Mouse (Mus musculus) C2C12 (cell line): ENCODE data around the gene Zfp42. TPM values are rescaled to one million over a fixed set of nuclear protein-coding genes. Genes with fewer than 3 reads are reported as not detected.

Experiments
- H3K27me3 ChIP-seq: one replicate; pipeline ENCODE4 v1.6.1; 2011; ENCODE audit not compliant: control insufficient read depth, insufficient read depth, insufficient read length
- H3K36me3 ChIP-seq: one replicate; pipeline ENCODE4 v1.6.1; 2011; ENCODE audit not compliant: control insufficient read depth, insufficient read depth
- H3K4me3 ChIP-seq: one replicate; pipeline ENCODE4 v1.5.1; 2011; ENCODE audit warnings: mild to moderate bottlenecking, control low read depth; ENCODE audit not compliant: poor library complexity, insufficient read depth, severe bottlenecking
- H3K79me2 ChIP-seq: one replicate; pipeline ENCODE4 v1.6.1; 2011; ENCODE audit not compliant: control insufficient read depth, insufficient read depth
- H3K79me3 ChIP-seq: one replicate; pipeline ENCODE4 v1.6.1; 2011; ENCODE audit warnings: low read depth, control low read depth
- H3ac ChIP-seq: one replicate; pipeline ENCODE3; 2011; ENCODE audit warnings: low read depth; ENCODE audit not compliant: control insufficient read depth, insufficient read length
- CEBPB ChIP-seq: IDR thresholded peaks from one replicate; pipeline ENCODE4 v1.6.1; 2011; ENCODE audit warnings: low read depth, mild to moderate bottlenecking, control low read depth, moderate library complexity
- CTCF ChIP-seq: IDR thresholded peaks from one replicate; pipeline ENCODE4 v1.5.1; 2011; ENCODE audit not compliant: control insufficient read depth, insufficient read depth, insufficient read length
- FOSL1 ChIP-seq: IDR thresholded peaks from one replicate; pipeline ENCODE4 v1.8.0; 2011; ENCODE audit warnings: mild to moderate bottlenecking, low read length; ENCODE audit not compliant: poor library complexity, insufficient read depth, severe bottlenecking
- MAX ChIP-seq: IDR thresholded peaks from one replicate; pipeline ENCODE4 v1.6.1; 2011; ENCODE audit warnings: mild to moderate bottlenecking, control low read depth
- MYOD1 ChIP-seq: IDR thresholded peaks from one replicate; pipeline ENCODE4 v1.6.1; 2011; ENCODE audit warnings: low read depth; ENCODE audit not compliant: control insufficient read depth, insufficient read length
- MYOG ChIP-seq: IDR thresholded peaks from one replicate; pipeline ENCODE4 v1.6.1; 2011; ENCODE audit not compliant: control insufficient read depth, insufficient read length; ENCODE audit errors: extremely low read depth
- USF1 ChIP-seq: IDR thresholded peaks from one replicate; pipeline ENCODE4 v1.6.1; 2011; ENCODE audit warnings: low read depth, mild to moderate bottlenecking, control low read depth, moderate library complexity
- polyA plus RNA-seq: library from polyadenylated mRNA; unstranded; fragments of >200 nt; fragmentation: generic; extraction: Trizol; gene quantifications from one replicate; pipeline ENCODE4 v1.2.1, GENCODE M21; 2012; ENCODE audit warnings: missing spikeins

Zfp42 gene
- polyA plus RNA-seq, 1 experiment, result not detected

- no peaks in the 10 kb centered on the region for H3K79me2 ChIP-seq
- H3K27me3 ChIP-seq, result no peaks in the 10 kb centered on the region
- TF ChIP-seq MYOG (no peak), CTCF (no peak)
- no peak overlapping the region for H3K4me3 ChIP-seq
- no peaks in the 10 kb centered on the region for H3K36me3 ChIP-seq
- no peak overlapping the region for H3ac ChIP-seq
- no peaks in the 10 kb centered on the region for H3K79me3 ChIP-seq
Observed at GRCm38 (mm10) chr8:43329913-43330705, 23.3 kb upstream of the Zfp42 start.

- Histone ChIP-seq H3K36me3 (no peaks in the 10 kb centered on the region), H3K27me3 (no peaks in the 10 kb centered on the region)
Observed at GRCm38 (mm10) chr8:43328666-43329065, 21.9 kb upstream of the Zfp42 start.

GRCm38 (mm10) chr8:43320771-43321170 lies 14.0 kb upstream of the Zfp42 start:
- H3K36me3 ChIP-seq, result no peaks in the 10 kb centered on the region
- H3K79me3 ChIP-seq, result no peaks in the 10 kb centered on the region
- TF ChIP-seq CTCF, result no peak
- no peak for TF ChIP-seq MAX
- TF ChIP-seq MYOD1, result no peak
- no peak for TF ChIP-seq FOSL1
- no peak for TF ChIP-seq MYOG
- TF ChIP-seq CEBPB, result no peak
- TF ChIP-seq USF1, result no peak
- H3K79me2 ChIP-seq, result no peaks in the 10 kb centered on the region
- no peak overlapping the region for H3ac ChIP-seq
- H3K27me3 ChIP-seq, result no peaks in the 10 kb centered on the region
- no peak overlapping the region for H3K4me3 ChIP-seq

More at GRCm38 (mm10) chr8:43328666-43329065, 21.9 kb upstream of the Zfp42 start:
- H3K79me2 ChIP-seq, result no peaks in the 10 kb centered on the region
- no peak overlapping the region for H3K4me3 ChIP-seq
- no peaks in the 10 kb centered on the region for H3K79me3 ChIP-seq
- no peak overlapping the region for H3ac ChIP-seq
- TF ChIP-seq CTCF, result no peak

- no peak for TF ChIP-seq CTCF
- no peak for TF ChIP-seq MYOG
- no peak for TF ChIP-seq CEBPB
- TF ChIP-seq USF1, result no peak
- no peak for TF ChIP-seq FOSL1
- TF ChIP-seq MAX, result no peak
- no peak for TF ChIP-seq MYOD1
Observed at GRCm38 (mm10) chr8:43308213-43308612, 1.4 kb upstream of the Zfp42 start.

GRCm38 (mm10) chr8:43305676-43306075 lies 1.1 kb downstream of the Zfp42 start:
- TF ChIP-seq CTCF (no peak), MYOG (no peak), USF1 (no peak), CEBPB (no peak)
- H3K4me3 ChIP-seq, result no peak overlapping the region

More at GRCm38 (mm10) chr8:43308213-43308612, 1.4 kb upstream of the Zfp42 start:
- H3K79me3 ChIP-seq, result no peaks in the 10 kb centered on the region
- no peak overlapping the region for H3K4me3 ChIP-seq
- no peaks in the 10 kb centered on the region for H3K79me2 ChIP-seq
- no peak overlapping the region for H3ac ChIP-seq
- no peaks in the 10 kb centered on the region for H3K27me3 ChIP-seq
- no peaks in the 10 kb centered on the region for H3K36me3 ChIP-seq

GRCm38 (mm10) chr8:43299796-43300195 lies 7.0 kb downstream of the Zfp42 start:
- Histone ChIP-seq H3K4me3 (no peak overlapping the region), H3K79me3 (no peaks in the 10 kb centered on the region), H3K79me2 (no peaks in the 10 kb centered on the region), H3ac (no peak overlapping the region), H3K27me3 (no peaks in the 10 kb centered on the region), H3K36me3 (no peaks in the 10 kb centered on the region)
- TF ChIP-seq MAX, result no peak
- TF ChIP-seq MYOG, result no peak
- no peak for TF ChIP-seq FOSL1
- no peak for TF ChIP-seq CTCF
- TF ChIP-seq MYOD1, result no peak
- no peak for TF ChIP-seq USF1
- no peak for TF ChIP-seq CEBPB

More at GRCm38 (mm10) chr8:43305676-43306075, 1.1 kb downstream of the Zfp42 start:
- no peaks in the 10 kb centered on the region for H3K36me3 ChIP-seq
- H3ac ChIP-seq, result no peak overlapping the region
- H3K27me3 ChIP-seq, result no peaks in the 10 kb centered on the region
- H3K79me2 ChIP-seq, result no peaks in the 10 kb centered on the region
- H3K79me3 ChIP-seq, result no peaks in the 10 kb centered on the region
